Mouse (Mus musculus) heart, postnatal 4 days (tissue): ENCODE results near the gene Gmds. TPM values are rescaled to one million over a fixed set of nuclear protein-coding genes. Genes with fewer than 3 reads are reported as not detected.
A peak's percentile ranks its signal among the peaks of the same experiment; 100 is the strongest.

Experiments used
- DNase-seq: peaks from one replicate; pipeline ENCODE4 v3.0.0; 2021
- total RNA-seq, 2 experiments: library from RNA; stranded (reverse); gene quantifications; 2 replicates each; pipeline ENCODE4 v1.2.3; 2021

Gene Gmds
- total RNA-seq, 2 experiments from 2014 or later = 12.2 to 13.2 TPM

GRCm38 (mm10) chr13:31863461-31863860 is 475.1 kb downstream of the Gmds start:
- DNase-seq = no peak

- DNase-seq = no peak
These were observed 478.3 kb downstream of the Gmds start for GRCm38 (mm10) chr13:31860200-31860599.

GRCm38 (mm10) chr13:31854000-31854399 is 484.5 kb downstream of the Gmds start:
- DNase-seq = no peak

- DNase-seq = no peak
These were observed 485.0 kb downstream of the Gmds start for GRCm38 (mm10) chr13:31853564-31853963.

GRCm38 (mm10) chr13:31849258-31849971 is 489.1 kb downstream of the Gmds start:
- DNase-seq = no peak

GRCm38 (mm10) chr13:31835802-31836201 is 502.7 kb downstream of the Gmds start:
- DNase-seq = no peak

GRCm38 (mm10) chr13:31830332-31830731 is 508.2 kb downstream of the Gmds start:
- peak; percentile 10 for DNase-seq

GRCm38 (mm10) chr13:31828446-31828845 is 510.1 kb downstream of the Gmds start:
- no peak for DNase-seq

- DNase-seq = no peak
These were observed 510.7 kb downstream of the Gmds start for GRCm38 (mm10) chr13:31827820-31828332.

- no peak for DNase-seq
These were observed 511.4 kb downstream of the Gmds start for GRCm38 (mm10) chr13:31827160-31827559.

- DNase-seq = no peak
These were observed 513.4 kb downstream of the Gmds start for GRCm38 (mm10) chr13:31825180-31825579.

- DNase-seq = no peak
These were observed 515.2 kb downstream of the Gmds start for GRCm38 (mm10) chr13:31823316-31823715.

- DNase-seq = no peak
These were observed 517.5 kb downstream of the Gmds start for GRCm38 (mm10) chr13:31821050-31821449.

- DNase-seq = peak; percentile 68
These were observed 517.9 kb downstream of the Gmds start for GRCm38 (mm10) chr13:31820587-31821017.

GRCm38 (mm10) chr13:31819664-31820405 is 518.7 kb downstream of the Gmds start:
- DNase-seq = no peak

GRCm38 (mm10) chr13:31818337-31818736 is 520.2 kb downstream of the Gmds start:
- DNase-seq = no peak

- no peak for DNase-seq
These were observed 523.0 kb downstream of the Gmds start for GRCm38 (mm10) chr13:31815383-31816003.

GRCm38 (mm10) chr13:31812701-31813100 is 525.8 kb downstream of the Gmds start:
- DNase-seq = no peak

- DNase-seq = peak; percentile 22
These were observed 527.0 kb downstream of the Gmds start for GRCm38 (mm10) chr13:31811542-31812021.

- peak; percentile 48 for DNase-seq
These were observed 527.6 kb downstream of the Gmds start for GRCm38 (mm10) chr13:31810693-31811541.

- DNase-seq = no peak
These were observed 528.2 kb downstream of the Gmds start for GRCm38 (mm10) chr13:31810375-31810692.

GRCm38 (mm10) chr13:31809701-31810100 is 528.8 kb downstream of the Gmds start:
- DNase-seq = no peak
